Mouse (Mus musculus) midbrain, embryonic 15.5 days (tissue): ENCODE measurements around the gene Fam234b. TPM values are rescaled to one million over a fixed set of nuclear protein-coding genes. Genes with fewer than 3 reads are reported as not detected.

Experiments used
- ATAC-seq: fragments of 200-750 bp; cut with Nextera tagmentation; replicated peaks from 2 replicates; pipeline ENCODE4 v1.8.0; 2017; ENCODE audit warnings: moderate TSS enrichment
- H3K27ac ChIP-seq: fragments of 300-500 bp; sonication (generic); 2 replicates; pipeline ENCODE4 v1.5.1; 2015; ENCODE audit warnings: mild to moderate bottlenecking, inconsistent platforms
- H3K27me3 ChIP-seq: fragments of 300-500 bp; sonication (generic); replicated peaks from 2 replicates; pipeline ENCODE4 v1.6.1; 2015; ENCODE audit warnings: inconsistent platforms
- H3K36me3 ChIP-seq: fragments of 300-500 bp; sonication (generic); replicated peaks from 2 replicates; pipeline ENCODE4 v1.6.1; 2015; ENCODE audit warnings: inconsistent platforms
- H3K4me1 ChIP-seq: fragments of 300-500 bp; sonication (generic); 2 replicates; pipeline ENCODE4 v1.6.1; 2015; ENCODE audit warnings: inconsistent platforms
- H3K4me2 ChIP-seq: fragments of 300-500 bp; sonication (generic); 2 replicates; pipeline ENCODE4 v1.6.1; 2015; ENCODE audit warnings: inconsistent platforms, mild to moderate bottlenecking, moderate library complexity
- H3K4me3 ChIP-seq: fragments of 300-500 bp; sonication (generic); 2 replicates; pipeline ENCODE4 v1.5.1; 2015; ENCODE audit warnings: mild to moderate bottlenecking, inconsistent platforms
- H3K9ac ChIP-seq: fragments of 300-500 bp; sonication (generic); 2 replicates; pipeline ENCODE4 v1.6.1; 2015; ENCODE audit warnings: mild to moderate bottlenecking, inconsistent platforms
- H3K9me3 ChIP-seq: fragments of 300-500 bp; sonication (generic); 2 replicates; pipeline ENCODE4 v1.6.1; 2016; ENCODE audit warnings: inconsistent platforms
- WGBS: fragments of 180-500 bp; shearing (Covaris S2); methylation state at CpG from one replicate; pipeline ENCODE4 v1.1.7; 2015; ENCODE audit warnings: mixed read lengths; 5-methylcytosine and 5-hydroxymethylcytosine counted together
- polyA plus RNA-seq: library from polyadenylated mRNA; unstranded; fragments of >200 nt; fragmentation: Nextera tagmentation; extraction: Ambion mirVana; gene quantifications from 2 replicates; pipeline ENCODE4 v1.2.1, GENCODE M21; 2015

Gene Fam234b
- polyA plus RNA-seq, 1 experiment from 2014 or later, result 117 TPM

DNA sequence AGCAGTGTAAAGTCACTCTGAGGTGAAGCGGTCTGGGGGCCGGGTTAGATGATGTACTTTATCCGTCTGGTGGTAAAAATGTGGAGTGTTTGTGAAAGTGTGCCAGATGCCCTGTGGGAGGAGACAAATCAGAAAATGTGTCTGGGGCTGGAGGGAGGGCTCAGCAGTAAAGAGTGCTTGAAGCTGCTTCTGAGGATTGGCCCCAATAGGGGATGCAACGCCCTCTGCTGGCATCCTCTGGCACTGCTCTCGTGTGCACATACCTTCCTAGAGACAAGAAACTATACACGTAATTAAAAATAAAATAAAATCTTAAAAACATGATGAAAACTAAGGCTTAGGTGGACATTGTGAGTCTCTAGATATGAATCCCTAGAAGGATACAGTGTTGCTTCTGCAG lies 62.7 kb downstream of the Fam234b start:
- H3K36me3 ChIP-seq, result no peaks in the 10 kb centered on the region
- H3K27me3 ChIP-seq, result no peaks in the 10 kb centered on the region
- no peaks in the 10 kb centered on the region for H3K9me3 ChIP-seq
- H3K4me1 ChIP-seq, result no peaks in the 10 kb centered on the region
- 93% methylated on average over 6 of the region's 6 CpGs for WGBS
- no peak overlapping the region for H3K27ac ChIP-seq
- H3K4me3 ChIP-seq, result no peak overlapping the region
- H3K4me2 ChIP-seq, result no peak overlapping the region
- H3K9ac ChIP-seq, result no peak overlapping the region
- no peak for ATAC-seq

- Histone ChIP-seq H3K9me3 (no peaks in the 10 kb centered on the region), H3K27ac (no peak overlapping the region), H3K36me3 (no peaks in the 10 kb centered on the region), H3K4me2 (no peak overlapping the region), H3K9ac (no peak overlapping the region), H3K27me3 (no peaks in the 10 kb centered on the region), H3K4me1 (no peaks in the 10 kb centered on the region), H3K4me3 (no peak overlapping the region)
- no peak for ATAC-seq
- 93% methylated on average over 9 of the region's 9 CpGs for WGBS
Measured at GRCm38 (mm10) chr6:135261124-135261523, 63.3 kb downstream of the Fam234b start.

DNA sequence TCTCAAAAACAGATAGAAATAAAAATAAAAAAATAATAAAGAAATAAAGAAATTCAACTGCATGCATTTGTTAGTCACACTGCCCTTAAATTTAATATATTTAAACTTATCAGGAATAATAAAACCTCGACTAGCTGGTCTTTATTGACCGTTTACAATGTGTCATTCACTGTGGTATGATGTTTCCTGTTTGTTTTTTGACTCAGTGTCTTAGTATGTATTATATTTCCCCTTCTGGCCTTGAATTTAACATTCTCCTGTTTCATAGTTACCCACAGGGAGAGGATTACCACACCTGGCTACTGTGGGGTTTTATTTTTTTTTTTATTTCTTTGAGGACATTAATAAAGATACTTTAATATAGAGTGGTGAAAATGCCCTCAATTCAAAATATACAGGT lies 64.8 kb downstream of the Fam234b start:
- Histone ChIP-seq H3K27ac (no peak overlapping the region), H3K4me3 (no peak overlapping the region), H3K36me3 (no peaks in the 10 kb centered on the region), H3K9me3 (no peaks in the 10 kb centered on the region), H3K9ac (no peak overlapping the region), H3K27me3 (no peaks in the 10 kb centered on the region), H3K4me1 (no peaks in the 10 kb centered on the region), H3K4me2 (no peak overlapping the region)
- ATAC-seq, result no peak
- WGBS, result 81% methylated on average over 2 of the region's 2 CpGs

GRCm38 (mm10) chr6:135264136-135264535 lies 66.4 kb downstream of the Fam234b start:
- no peaks in the 10 kb centered on the region for H3K4me1 ChIP-seq
- no peak overlapping the region for H3K9ac ChIP-seq
- H3K27me3 ChIP-seq, result no peaks in the 10 kb centered on the region
- WGBS, result 95% methylated on average over 6 of the region's 6 CpGs
- no peaks in the 10 kb centered on the region for H3K9me3 ChIP-seq
- H3K4me2 ChIP-seq, result no peak overlapping the region
- no peak overlapping the region for H3K27ac ChIP-seq
- H3K36me3 ChIP-seq, result no peaks in the 10 kb centered on the region
- ATAC-seq, result no peak
- no peak overlapping the region for H3K4me3 ChIP-seq

GRCm38 (mm10) chr6:135266056-135266455 lies 68.3 kb downstream of the Fam234b start:
- Histone ChIP-seq H3K4me1 (peaks cover 2% of the 10 kb centered on the region; the same call in 1 of the 2 replicates), H3K4me2 (no peak overlapping the region), H3K36me3 (no peaks in the 10 kb centered on the region), H3K27me3 (no peaks in the 10 kb centered on the region), H3K27ac (no peak overlapping the region), H3K9me3 (no peaks in the 10 kb centered on the region), H3K4me3 (no peak overlapping the region), H3K9ac (no peak overlapping the region)
- ATAC-seq, result no peak
- 94% methylated on average over 1 of the region's 1 CpGs for WGBS

DNA sequence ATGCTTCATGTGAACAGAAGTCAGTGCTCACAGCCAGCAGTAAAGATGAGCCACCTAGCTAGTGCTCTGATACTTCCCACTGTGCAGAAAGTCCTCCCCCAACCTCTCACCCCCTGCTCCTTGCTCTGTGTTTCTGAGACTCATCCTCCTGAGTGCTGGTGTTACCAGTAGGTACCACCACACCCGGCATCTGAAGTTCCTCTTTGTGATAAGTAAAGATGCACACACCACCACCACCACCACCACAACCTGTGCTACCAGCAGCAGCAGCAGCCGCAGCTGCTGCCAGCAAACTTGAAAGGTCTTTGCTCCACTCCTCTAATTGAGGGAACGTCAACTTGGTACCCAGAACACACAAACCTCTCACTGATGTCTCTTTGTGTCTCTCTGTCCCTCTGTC lies 69.4 kb downstream of the Fam234b start:
- no peaks in the 10 kb centered on the region for H3K9me3 ChIP-seq
- no peak overlapping the region for H3K4me3 ChIP-seq
- peaks cover 4% of the 10 kb centered on the region; the same call in 1 of the 2 replicates for H3K4me1 ChIP-seq
- H3K9ac ChIP-seq, result no peak overlapping the region
- H3K27ac ChIP-seq, result no peak overlapping the region
- WGBS, result 86% methylated on average over 3 of the region's 3 CpGs
- no peaks in the 10 kb centered on the region for H3K36me3 ChIP-seq
- ATAC-seq, result no peak
- no peaks in the 10 kb centered on the region for H3K27me3 ChIP-seq
- H3K4me2 ChIP-seq, result no peak overlapping the region

DNA sequence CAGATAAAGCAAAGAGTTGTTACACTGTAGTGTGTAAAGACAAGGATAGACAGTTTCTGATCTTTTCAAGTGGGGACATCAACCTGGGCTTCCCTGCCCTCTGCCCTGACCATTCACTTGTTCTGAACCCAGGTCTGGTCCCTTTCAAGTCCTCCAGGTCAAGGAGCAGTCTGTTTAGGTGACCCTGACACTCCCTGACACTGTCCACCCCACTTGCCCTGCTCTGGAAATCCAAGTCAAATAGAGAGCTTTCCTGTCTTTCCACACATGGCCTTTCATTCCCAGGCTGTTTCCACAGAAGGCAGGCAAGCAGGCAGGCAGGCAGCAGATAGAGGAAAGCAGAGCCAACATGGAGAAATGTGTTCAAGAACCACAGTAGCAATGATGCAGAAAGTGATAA lies 70.6 kb downstream of the Fam234b start:
- Histone ChIP-seq H3K27ac (no peak overlapping the region), H3K4me1 (peaks cover 4% of the 10 kb centered on the region; the same call in 1 of the 2 replicates), H3K9ac (no peak overlapping the region), H3K9me3 (no peaks in the 10 kb centered on the region), H3K4me3 (no peak overlapping the region), H3K36me3 (no peaks in the 10 kb centered on the region), H3K4me2 (no peak overlapping the region), H3K27me3 (no peaks in the 10 kb centered on the region)
- no peak for ATAC-seq

DNA sequence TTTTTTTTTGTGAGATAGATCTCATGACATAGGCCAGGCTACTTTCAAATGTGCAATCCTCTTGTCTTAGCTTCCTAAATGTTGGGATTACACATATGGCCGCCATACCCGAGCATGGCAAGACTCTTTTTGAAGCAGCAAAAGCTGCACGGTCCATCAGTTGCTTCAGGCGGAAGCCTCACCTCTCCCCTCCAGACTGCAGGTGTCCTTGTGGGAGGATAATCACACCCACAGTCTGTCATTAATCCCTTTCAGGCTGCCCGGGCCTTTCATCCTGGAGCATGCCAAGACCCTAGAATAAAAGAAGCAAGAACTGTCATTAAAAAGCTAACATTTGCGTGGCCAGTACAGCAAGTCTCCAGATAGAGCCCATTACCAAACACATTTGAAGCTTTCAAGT lies 71.8 kb downstream of the Fam234b start:
- Histone ChIP-seq H3K27ac (no peak overlapping the region), H3K4me3 (no peak overlapping the region), H3K36me3 (no peaks in the 10 kb centered on the region), H3K9ac (no peak overlapping the region), H3K4me2 (no peak overlapping the region), H3K9me3 (no peaks in the 10 kb centered on the region), H3K27me3 (no peaks in the 10 kb centered on the region), H3K4me1 (peaks cover 4% of the 10 kb centered on the region; the same call in 1 of the 2 replicates)
- ATAC-seq, result 0 out of 2 replicates have a peak, but pooled peaks have one; percentile 37
- WGBS, result 23% methylated on average over 6 of the region's 6 CpGs

DNA sequence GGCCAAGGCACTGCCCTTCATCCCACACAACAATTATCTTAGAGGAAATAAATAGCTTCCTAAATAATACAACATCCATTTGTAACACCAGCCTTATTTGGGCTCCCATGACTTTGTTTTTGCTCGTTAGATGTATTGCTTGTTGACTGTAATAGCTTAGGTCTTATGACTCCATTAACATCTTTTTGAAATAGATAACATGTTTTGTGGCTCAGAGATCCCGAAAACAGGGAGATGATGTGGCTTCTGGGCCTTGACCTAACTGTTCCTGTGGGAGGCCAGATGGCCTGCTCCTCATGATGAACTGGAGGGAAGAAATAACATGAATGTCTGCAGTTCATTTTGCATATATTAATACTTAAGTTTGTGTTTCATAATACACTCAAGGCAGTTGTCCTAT lies 74.0 kb downstream of the Fam234b start:
- Histone ChIP-seq H3K4me2 (no peak overlapping the region), H3K4me3 (no peak overlapping the region), H3K4me1 (peaks cover 4% of the 10 kb centered on the region; the same call in 1 of the 2 replicates), H3K36me3 (no peaks in the 10 kb centered on the region), H3K9ac (no peak overlapping the region), H3K27ac (no peak overlapping the region), H3K9me3 (no peaks in the 10 kb centered on the region), H3K27me3 (no peaks in the 10 kb centered on the region)
- 66% methylated on average over 2 of the region's 2 CpGs for WGBS
- ATAC-seq, result no peak

DNA sequence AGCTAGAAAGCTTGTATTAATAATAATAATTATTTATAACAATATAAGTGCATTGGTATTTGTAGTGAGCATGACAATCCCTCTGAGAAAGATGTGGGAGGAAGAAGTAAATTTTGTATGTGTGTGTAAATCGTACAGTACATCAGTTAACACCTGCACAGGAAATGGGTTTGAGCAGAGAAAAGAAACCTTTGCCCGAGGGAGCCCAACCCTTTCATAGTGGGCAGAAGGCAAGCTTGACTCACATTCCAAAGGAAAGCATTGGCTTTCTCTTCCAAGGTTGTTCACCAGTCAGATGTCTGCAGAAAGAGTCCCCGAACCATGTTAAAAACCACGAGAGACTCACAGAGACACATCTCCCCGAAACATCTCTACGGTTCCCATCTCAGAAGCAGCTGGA lies 75.3 kb downstream of the Fam234b start:
- H3K27ac ChIP-seq, result no peak overlapping the region
- WGBS, result 90% methylated on average over 6 of the region's 6 CpGs
- H3K9me3 ChIP-seq, result no peaks in the 10 kb centered on the region
- peaks cover 4% of the 10 kb centered on the region; the same call in 1 of the 2 replicates for H3K4me1 ChIP-seq
- no peaks in the 10 kb centered on the region for H3K27me3 ChIP-seq
- ATAC-seq, result no peak
- no peak overlapping the region for H3K4me2 ChIP-seq
- no peaks in the 10 kb centered on the region for H3K36me3 ChIP-seq
- H3K9ac ChIP-seq, result no peak overlapping the region
- no peak overlapping the region for H3K4me3 ChIP-seq

DNA sequence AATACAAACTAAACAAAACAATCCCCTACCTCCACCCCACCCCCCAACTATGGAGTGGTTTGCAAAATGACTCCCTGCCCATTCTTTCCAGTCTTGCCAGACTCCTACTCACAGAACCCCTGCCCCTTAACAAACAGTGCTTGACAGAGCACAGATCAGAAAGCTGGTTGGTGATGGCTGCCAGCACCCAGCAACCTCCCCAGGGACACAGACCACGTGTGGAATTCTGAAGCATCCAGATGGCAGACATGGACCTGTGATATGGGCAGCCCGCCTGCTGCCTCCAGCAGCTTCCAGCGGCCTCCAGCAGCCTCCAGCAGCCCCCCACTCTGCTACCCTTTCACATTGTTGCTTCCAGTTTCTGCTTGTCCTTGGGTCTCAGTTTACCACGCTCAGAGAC lies 77.5 kb downstream of the Fam234b start:
- H3K9me3 ChIP-seq, result no peaks in the 10 kb centered on the region
- WGBS, result 71% methylated on average over 4 of the region's 4 CpGs
- no peak overlapping the region for H3K4me3 ChIP-seq
- no peak overlapping the region for H3K27ac ChIP-seq
- no peak for ATAC-seq
- H3K36me3 ChIP-seq, result no peaks in the 10 kb centered on the region
- H3K4me2 ChIP-seq, result no peak overlapping the region
- no peaks in the 10 kb centered on the region for H3K27me3 ChIP-seq
- peaks cover 10% of the 10 kb centered on the region; the same call in 1 of the 2 replicates for H3K4me1 ChIP-seq
- no peak overlapping the region for H3K9ac ChIP-seq

DNA sequence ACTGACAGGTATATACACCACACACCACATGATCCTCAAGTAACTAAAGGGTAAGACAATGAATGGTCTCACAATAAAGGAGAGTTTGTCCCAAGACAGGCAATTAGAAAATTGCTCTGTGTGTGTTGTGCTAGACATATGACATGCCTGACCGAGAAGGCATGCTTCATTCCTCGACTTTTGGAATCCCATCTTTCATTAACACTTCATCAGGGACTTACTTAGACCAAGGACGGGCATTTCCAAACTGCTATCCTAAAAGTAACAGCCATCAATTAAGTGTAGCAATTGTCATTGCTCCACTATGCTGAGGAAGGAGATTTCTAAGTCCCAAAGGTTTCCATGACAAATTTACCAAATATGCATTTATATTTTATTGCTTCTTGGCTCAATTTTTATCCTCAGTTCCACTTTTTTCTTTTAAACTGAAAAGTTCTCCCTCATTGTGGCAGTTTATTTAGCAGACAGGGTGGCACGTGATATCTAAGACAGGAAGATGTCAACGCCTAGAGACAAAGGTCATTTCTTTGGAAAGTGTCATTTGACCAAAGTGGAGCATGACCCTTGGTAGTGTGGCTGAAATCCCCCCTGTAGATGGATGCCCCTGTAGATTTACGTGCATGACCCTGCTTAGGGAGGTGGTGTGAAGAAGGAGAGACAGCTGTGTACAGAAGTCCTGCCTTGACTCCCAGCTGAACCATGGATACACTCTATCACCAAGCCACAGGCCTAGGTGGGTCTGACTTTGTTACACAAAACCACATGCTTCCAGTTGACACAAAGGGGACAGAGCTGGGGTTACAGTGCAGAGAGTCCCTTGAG lies 78.9 kb downstream of the Fam234b start:
- 80% methylated on average over 6 of the region's 6 CpGs for WGBS
- peaks cover 10% of the 10 kb centered on the region; the same call in 1 of the 2 replicates for H3K4me1 ChIP-seq
- H3K4me3 ChIP-seq, result no peak overlapping the region

DNA sequence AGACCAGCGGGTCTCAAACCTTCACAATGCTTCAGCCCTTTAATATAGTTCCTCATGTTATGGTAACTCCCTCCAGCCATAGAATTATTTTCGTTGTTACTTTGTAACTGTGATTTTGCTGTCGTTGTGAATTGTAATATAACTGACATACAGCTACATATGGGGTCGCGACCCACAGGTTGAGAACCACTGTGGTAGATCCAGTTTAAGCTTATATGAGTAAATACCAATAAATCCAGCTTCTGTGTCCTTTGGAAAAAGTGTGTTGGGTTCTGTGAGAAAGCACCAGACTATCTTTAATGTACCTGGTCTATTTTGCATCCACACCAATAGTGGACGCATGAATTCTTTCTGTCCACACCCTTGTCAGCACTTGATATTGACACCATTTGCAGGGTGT lies 80.5 kb downstream of the Fam234b start:
- H3K36me3 ChIP-seq, result no peaks in the 10 kb centered on the region
- no peak for ATAC-seq
- no peaks in the 10 kb centered on the region for H3K27me3 ChIP-seq
- H3K4me3 ChIP-seq, result no peak overlapping the region
- H3K9me3 ChIP-seq, result no peaks in the 10 kb centered on the region
- WGBS, result 94% methylated on average over 6 of the region's 6 CpGs
- no peak overlapping the region for H3K4me2 ChIP-seq
- peaks cover 8% of the 10 kb centered on the region; the same call in 1 of the 2 replicates for H3K4me1 ChIP-seq
- no peak overlapping the region for H3K27ac ChIP-seq
- H3K9ac ChIP-seq, result no peak overlapping the region

More for the DNA sequence above, 78.9 kb downstream of the Fam234b start:
- no peaks in the 10 kb centered on the region for H3K36me3 ChIP-seq
- no peaks in the 10 kb centered on the region for H3K9me3 ChIP-seq
- no peaks in the 10 kb centered on the region for H3K27me3 ChIP-seq
- no peak overlapping the region for H3K9ac ChIP-seq
- H3K4me2 ChIP-seq, result no peak overlapping the region
- no peak for ATAC-seq
- no peak overlapping the region for H3K27ac ChIP-seq
